Mouse (Mus musculus) C2C12 (cell line): ENCODE results near the gene Zzz3. TPM values are rescaled to one million over a fixed set of nuclear protein-coding genes. Genes with fewer than 3 reads are reported as not detected.

Experiments used
- H3K27me3 ChIP-seq: one replicate; pipeline ENCODE4 v1.6.1; 2011; ENCODE audit not compliant: control insufficient read depth, insufficient read depth, insufficient read length
- H3K36me3 ChIP-seq: one replicate; pipeline ENCODE4 v1.6.1; 2011; ENCODE audit not compliant: control insufficient read depth, insufficient read depth
- H3K4me3 ChIP-seq: one replicate; pipeline ENCODE4 v1.5.1; 2011; ENCODE audit warnings: mild to moderate bottlenecking, control low read depth; ENCODE audit not compliant: poor library complexity, insufficient read depth, severe bottlenecking
- H3K79me2 ChIP-seq: one replicate; pipeline ENCODE4 v1.6.1; 2011; ENCODE audit not compliant: control insufficient read depth, insufficient read depth
- H3K79me3 ChIP-seq: one replicate; pipeline ENCODE4 v1.6.1; 2011; ENCODE audit warnings: low read depth, control low read depth
- H3ac ChIP-seq: one replicate; pipeline ENCODE3; 2011; ENCODE audit warnings: low read depth; ENCODE audit not compliant: control insufficient read depth, insufficient read length
- CEBPB ChIP-seq: IDR thresholded peaks from one replicate; pipeline ENCODE4 v1.6.1; 2011; ENCODE audit warnings: low read depth, mild to moderate bottlenecking, control low read depth, moderate library complexity
- CTCF ChIP-seq: IDR thresholded peaks from one replicate; pipeline ENCODE4 v1.5.1; 2011; ENCODE audit not compliant: control insufficient read depth, insufficient read depth, insufficient read length
- FOSL1 ChIP-seq: IDR thresholded peaks from one replicate; pipeline ENCODE4 v1.8.0; 2011; ENCODE audit warnings: mild to moderate bottlenecking, low read length; ENCODE audit not compliant: poor library complexity, insufficient read depth, severe bottlenecking
- MAX ChIP-seq: IDR thresholded peaks from one replicate; pipeline ENCODE4 v1.6.1; 2011; ENCODE audit warnings: mild to moderate bottlenecking, control low read depth
- MYOD1 ChIP-seq: IDR thresholded peaks from one replicate; pipeline ENCODE4 v1.6.1; 2011; ENCODE audit warnings: low read depth; ENCODE audit not compliant: control insufficient read depth, insufficient read length
- MYOG ChIP-seq: IDR thresholded peaks from one replicate; pipeline ENCODE4 v1.6.1; 2011; ENCODE audit not compliant: control insufficient read depth, insufficient read length; ENCODE audit errors: extremely low read depth
- USF1 ChIP-seq: IDR thresholded peaks from one replicate; pipeline ENCODE4 v1.6.1; 2011; ENCODE audit warnings: low read depth, mild to moderate bottlenecking, control low read depth, moderate library complexity
- long read RNA-seq, 2 experiments: library from polyadenylated mRNA; unstranded; transcript quantifications; one replicate each; pipeline ENCODE4 v2.0.0; 2019 to 2020
- polyA plus RNA-seq: library from polyadenylated mRNA; unstranded; fragments of >200 nt; fragmentation: generic; extraction: Trizol; gene quantifications from one replicate; pipeline ENCODE4 v1.2.1, GENCODE M21; 2012; ENCODE audit warnings: missing spikeins

Gene Zzz3
- polyA plus RNA-seq = 7.6 TPM
- long read RNA-seq, experiment 1, full-length matches to known transcripts = 6 of 20 reads
- long read RNA-seq, experiment 1, partial matches to known transcripts = 5 of 20 reads
- long read RNA-seq, experiment 1, other reads (novel, unspliced or antisense) = 9 of 20 reads
- long read RNA-seq, experiment 2, full-length matches to known transcripts = 155 of 253 reads
- long read RNA-seq, experiment 2, partial matches to known transcripts = 8 of 253 reads
- long read RNA-seq, experiment 2, other reads (novel, unspliced or antisense) = 90 of 253 reads

GRCm38 (mm10) chr3:152395350-152396277 lies at the start of gene Zzz3:
TSS of gene Zzz3 (plus strand) at chr3:152395473.
- peak within 1 kb of the TSS; percentile 83 for H3K4me3 ChIP-seq
- H3K79me3 ChIP-seq = peaks cover 39% of the 10 kb centered on the region
- H3K36me3 ChIP-seq = peaks cover 40% of the 10 kb centered on the region
- H3ac ChIP-seq = peak within 1 kb of the TSS; percentile 89
- H3K79me2 ChIP-seq = peaks cover 57% of the 10 kb centered on the region
- peak; percentile 54 for TF ChIP-seq MAX
- no peak for TF ChIP-seq USF1
- no peak for TF ChIP-seq FOSL1
- TF ChIP-seq MYOG = no peak
- no peak for TF ChIP-seq MYOD1
- TF ChIP-seq CTCF = peak; percentile 94
- TF ChIP-seq CEBPB = no peak
- no peaks in the 10 kb centered on the region for H3K27me3 ChIP-seq

GRCm38 (mm10) chr3:152345732-152346632 lies 49.3 kb upstream of the Zzz3 start, which contains the start of gene Usp33:
TSS of gene Usp33 (plus strand) at chr3:152346478.
- peak within 1 kb of the TSS; percentile 75 for H3K4me3 ChIP-seq
- H3K79me2 ChIP-seq = peaks cover 46% of the 10 kb centered on the region
- TF ChIP-seq CTCF (no peak), MAX (no peak), CEBPB (no peak), FOSL1 (no peak), MYOG (no peak), USF1 (no peak), MYOD1 (no peak)
- no peaks in the 10 kb centered on the region for H3K27me3 ChIP-seq
- H3ac ChIP-seq = peak within 1 kb of the TSS; percentile 88
- peaks cover 8% of the 10 kb centered on the region for H3K36me3 ChIP-seq
- H3K79me3 ChIP-seq = peaks cover 34% of the 10 kb centered on the region

- peak overlapping the region; percentile 75 for H3K4me3 ChIP-seq
- H3K36me3 ChIP-seq = peaks cover 8% of the 10 kb centered on the region
- H3K27me3 ChIP-seq = no peaks in the 10 kb centered on the region
- TF ChIP-seq MYOD1 (no peak), CTCF (no peak)
- H3K79me2 ChIP-seq = peaks cover 53% of the 10 kb centered on the region
- H3K79me3 ChIP-seq = peaks cover 37% of the 10 kb centered on the region
- peak overlapping the region; percentile 88 for H3ac ChIP-seq
These were observed 48.6 kb upstream of the Zzz3 start for GRCm38 (mm10) chr3:152346633-152347141.

- Histone ChIP-seq H3K79me3 (peaks cover 42% of the 10 kb centered on the region), H3K4me3 (peak overlapping the region; percentile 75), H3K36me3 (peaks cover 8% of the 10 kb centered on the region), H3ac (peak overlapping the region; percentile 45), H3K79me2 (peaks cover 58% of the 10 kb centered on the region), H3K27me3 (no peaks in the 10 kb centered on the region)
- no peak for TF ChIP-seq CEBPB
- no peak for TF ChIP-seq FOSL1
- no peak for TF ChIP-seq MYOG
- TF ChIP-seq MAX = no peak
- TF ChIP-seq USF1 = no peak
- no peak for TF ChIP-seq MYOD1
- no peak for TF ChIP-seq CTCF
These were observed 48.0 kb upstream of the Zzz3 start for GRCm38 (mm10) chr3:152347227-152347626.
